Mouse (Mus musculus): ENCODE results near the gene Cdh20.
"Not testable (repeated sequence)": the region's sequence is repeated elsewhere in the genome, so short reads cannot be mapped to it uniquely, and the experiment has no call there.

Gene Cdh20

DNA sequence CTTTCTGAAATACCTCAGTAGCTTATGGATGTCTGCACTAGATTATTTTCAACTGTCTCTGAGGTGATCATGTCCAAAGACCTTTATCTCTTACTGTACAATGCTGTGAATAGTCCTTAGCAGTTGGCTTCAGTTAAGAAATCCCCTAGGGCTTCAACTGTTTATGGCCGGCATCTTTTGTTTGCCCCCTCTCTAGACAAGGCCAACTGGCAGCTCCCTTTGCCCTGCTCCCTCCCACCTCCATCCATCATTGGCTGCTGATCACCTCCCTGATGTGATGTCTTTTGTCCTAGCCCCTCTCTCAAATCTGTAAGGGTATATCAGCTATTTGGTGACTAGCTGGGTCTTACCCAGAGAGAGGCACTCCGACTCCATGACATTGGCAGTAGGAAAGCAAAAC is 148.2 kb downstream of the Cdh20 start:
- DNase-seq (ENCODE audit: low read depth, low spot score) = no peak

- DNase-seq (ENCODE audit: low read depth, low spot score) = no peak
Observed at GRCm38 (mm10) chr1:104917307-104917836, 149.0 kb downstream of the Cdh20 start.

DNA sequence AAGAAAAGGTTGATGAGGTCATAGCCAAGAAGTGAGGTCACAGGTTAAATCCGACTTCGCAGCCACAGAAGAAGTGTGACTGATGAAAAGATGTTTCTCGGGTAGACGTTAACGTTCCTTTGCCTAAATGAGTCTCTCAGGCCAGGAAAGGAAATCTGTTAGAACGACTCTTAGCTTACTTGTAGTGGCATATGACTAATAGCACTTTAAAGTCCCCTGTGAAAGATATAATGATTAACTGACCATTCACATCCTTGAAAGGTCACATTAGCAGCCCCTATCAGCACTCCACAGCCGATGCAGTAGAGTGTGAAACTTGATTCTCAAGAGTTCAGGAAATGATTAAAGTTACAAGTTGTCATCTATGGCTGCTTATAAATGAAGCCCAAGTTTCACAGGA is 164.7 kb downstream of the Cdh20 start:
- no peak for DNase-seq (ENCODE audit: low read depth, low spot score)

GRCm38 (mm10) chr1:104936966-104937365 is 168.6 kb downstream of the Cdh20 start:
- no peak for DNase-seq (ENCODE audit: low read depth, low spot score)

GRCm38 (mm10) chr1:104939156-104939555 is 170.8 kb downstream of the Cdh20 start:
- DNase-seq (ENCODE audit: low read depth, low spot score) = no peak

GRCm38 (mm10) chr1:104944470-104945109 is 176.3 kb downstream of the Cdh20 start:
- DNase-seq (ENCODE audit: low read depth, low spot score) = no peak

DNA sequence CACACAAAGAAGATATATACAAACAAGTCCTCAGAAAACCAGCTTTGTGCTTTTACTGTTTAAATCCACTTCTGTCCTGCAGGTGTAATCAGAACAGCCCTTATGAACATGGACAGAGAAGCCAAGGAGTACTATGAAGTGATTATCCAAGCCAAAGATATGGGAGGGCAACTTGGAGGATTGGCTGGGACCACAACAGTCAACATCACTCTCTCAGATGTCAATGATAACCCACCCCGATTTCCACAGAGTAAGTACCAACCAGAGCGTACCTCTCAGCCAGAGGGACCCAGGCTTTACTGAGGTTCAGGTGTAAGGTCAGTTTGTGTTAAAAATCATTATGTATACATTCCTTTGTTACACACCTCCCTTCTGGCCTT is 176.8 kb downstream of the Cdh20 start:
- DNase-seq (ENCODE audit: low read depth, low spot score) = no peak

DNA sequence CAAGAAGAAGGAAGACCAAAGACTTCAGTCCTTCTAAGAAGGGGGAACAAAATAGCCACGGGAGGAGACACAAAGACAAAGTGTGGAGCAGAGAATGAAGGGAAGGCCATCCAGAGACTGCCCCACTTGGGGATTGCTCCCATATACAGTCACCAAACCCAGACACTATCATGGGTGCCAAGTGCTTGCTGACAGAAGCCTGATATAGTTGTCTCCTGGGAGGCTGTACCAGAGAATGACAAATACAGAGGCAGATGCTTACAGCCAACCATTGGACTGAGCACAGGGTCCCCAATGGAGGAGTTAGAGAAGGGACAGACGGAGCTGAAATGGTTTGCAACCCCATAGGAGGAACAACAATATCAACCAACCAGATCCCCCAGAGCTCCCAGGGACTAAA is 181.3 kb downstream of the Cdh20 start:
- not testable (repeated sequence) for DNase-seq (ENCODE audit: low read depth, low spot score)

DNA sequence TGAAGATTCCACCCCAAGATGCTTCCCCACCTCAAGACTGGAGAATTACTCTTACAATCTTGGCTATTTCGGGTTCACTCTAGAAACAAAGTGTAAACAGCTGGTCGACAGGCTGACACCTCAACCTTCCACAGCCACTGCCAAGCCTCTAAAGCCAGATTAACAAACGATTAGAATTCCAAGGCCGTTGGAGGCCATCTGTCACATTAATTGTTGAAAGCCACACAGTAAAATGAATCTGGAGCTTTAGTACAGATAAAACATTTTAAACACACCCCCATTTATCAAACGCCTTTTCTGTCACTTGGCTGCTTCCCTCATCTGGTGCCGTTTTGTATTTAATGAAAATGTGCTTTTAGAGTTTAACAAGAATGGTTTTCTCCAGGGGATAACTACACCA is 188.7 kb downstream of the Cdh20 start:
- no peak for DNase-seq (ENCODE audit: low read depth, low spot score)

DNA sequence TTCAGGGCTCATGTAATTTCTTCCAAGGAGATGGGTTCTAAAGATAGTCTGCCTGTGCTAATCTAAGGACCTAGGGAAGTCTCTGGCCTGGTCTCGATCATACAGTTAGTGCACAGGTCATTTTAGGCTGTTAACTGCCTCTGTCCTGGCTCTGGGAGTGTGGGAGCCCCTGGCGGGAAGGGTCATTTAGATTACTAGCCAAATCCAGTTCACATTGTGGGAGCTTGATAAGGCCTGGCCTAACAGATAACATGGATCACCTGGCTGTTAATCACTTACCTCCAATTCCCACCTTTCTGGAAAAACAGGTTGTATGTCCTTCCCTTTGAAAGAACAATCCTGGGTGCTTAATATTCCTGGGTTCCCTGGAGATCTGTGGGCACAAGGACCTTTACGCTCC is 193.3 kb downstream of the Cdh20 start:
- DNase-seq (ENCODE audit: low read depth, low spot score) = no peak

GRCm38 (mm10) chr1:104962257-104962656 is 193.9 kb downstream of the Cdh20 start:
- DNase-seq (ENCODE audit: low read depth, low spot score) = no peak

DNA sequence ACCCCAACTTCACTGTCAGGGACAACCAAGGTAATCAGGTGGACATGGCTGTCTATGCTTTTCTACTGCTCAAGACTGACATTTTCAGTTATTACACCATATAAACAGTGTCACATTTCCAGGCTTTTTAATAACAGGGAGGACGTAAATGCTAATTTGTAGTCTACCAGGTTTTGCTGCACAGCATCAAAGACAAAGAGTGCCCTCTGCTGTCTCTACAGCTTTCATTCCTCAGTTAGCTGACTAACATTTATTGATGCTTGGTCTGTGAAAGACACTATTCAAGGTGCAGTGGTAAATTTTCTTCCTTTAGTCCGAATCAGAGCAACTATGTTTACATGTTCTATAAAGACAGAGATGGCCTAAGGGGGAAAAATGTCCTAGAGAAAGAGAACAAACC is 210.7 kb downstream of the Cdh20 start:
- DNase-seq (ENCODE audit: low read depth, low spot score) = no peak

- DNase-seq (ENCODE audit: low read depth, low spot score) = no peak
Observed at GRCm38 (mm10) chr1:104980273-104980672, 211.9 kb downstream of the Cdh20 start.

GRCm38 (mm10) chr1:104986222-104986973 is 218.1 kb downstream of the Cdh20 start:
- peak; percentile 32 for DNase-seq (ENCODE audit: low read depth, low spot score)

DNA sequence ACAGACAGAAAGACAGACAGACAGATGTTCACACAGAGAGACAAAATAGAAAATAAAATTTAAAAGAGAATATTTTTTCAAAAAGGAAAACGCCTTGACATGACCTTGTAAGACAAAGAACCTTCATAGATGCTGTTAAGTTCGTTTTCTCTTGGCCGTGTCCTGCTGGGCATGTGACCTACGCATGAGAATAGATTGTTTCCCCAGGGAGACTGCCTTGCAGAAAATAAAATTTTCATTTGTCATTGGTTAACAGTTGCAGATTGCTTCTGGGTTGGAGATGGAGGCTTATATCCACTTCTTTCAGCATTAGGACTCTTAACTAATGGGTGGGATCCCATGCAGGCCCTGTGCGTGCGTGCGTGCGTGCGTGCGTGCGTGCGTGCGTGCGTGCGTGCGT is 219.2 kb downstream of the Cdh20 start:
- DNase-seq (ENCODE audit: low read depth, low spot score) = no peak

DNA sequence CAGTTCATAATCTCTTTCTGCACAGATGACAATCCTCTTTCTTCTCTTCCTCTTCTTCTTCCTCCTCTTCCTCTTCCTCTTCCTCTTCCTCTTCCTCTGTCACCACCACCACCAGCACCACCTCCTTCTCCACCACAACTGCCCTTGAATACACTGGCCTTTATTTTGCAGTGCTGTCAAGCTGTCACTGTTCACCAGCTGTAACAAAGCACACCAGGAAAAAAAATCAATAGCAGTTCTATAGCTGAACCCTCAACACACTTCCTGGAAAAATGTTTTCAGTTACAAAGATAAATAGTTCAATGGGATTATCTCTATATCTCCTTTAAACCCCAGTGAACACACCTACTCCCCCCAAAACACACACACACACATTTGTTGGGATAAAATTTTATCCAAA is 224.1 kb downstream of the Cdh20 start:
- no peak for DNase-seq (ENCODE audit: low read depth, low spot score)

GRCm38 (mm10) chr1:104993905-104994611 is 225.7 kb downstream of the Cdh20 start:
- no peak for DNase-seq (ENCODE audit: low read depth, low spot score)

GRCm38 (mm10) chr1:104994612-104994986 is 226.3 kb downstream of the Cdh20 start:
- DNase-seq (ENCODE audit: low read depth, low spot score) = no peak

- DNase-seq (ENCODE audit: low read depth, low spot score) = no peak
Observed at GRCm38 (mm10) chr1:104997814-104998213, 229.5 kb downstream of the Cdh20 start.

- no peak for DNase-seq (ENCODE audit: low read depth, low spot score)
Observed at GRCm38 (mm10) chr1:105002179-105002578, 233.8 kb downstream of the Cdh20 start.

- DNase-seq (ENCODE audit: low read depth, low spot score) = no peak
Observed at GRCm38 (mm10) chr1:105003786-105004185, 235.5 kb downstream of the Cdh20 start.

DNA sequence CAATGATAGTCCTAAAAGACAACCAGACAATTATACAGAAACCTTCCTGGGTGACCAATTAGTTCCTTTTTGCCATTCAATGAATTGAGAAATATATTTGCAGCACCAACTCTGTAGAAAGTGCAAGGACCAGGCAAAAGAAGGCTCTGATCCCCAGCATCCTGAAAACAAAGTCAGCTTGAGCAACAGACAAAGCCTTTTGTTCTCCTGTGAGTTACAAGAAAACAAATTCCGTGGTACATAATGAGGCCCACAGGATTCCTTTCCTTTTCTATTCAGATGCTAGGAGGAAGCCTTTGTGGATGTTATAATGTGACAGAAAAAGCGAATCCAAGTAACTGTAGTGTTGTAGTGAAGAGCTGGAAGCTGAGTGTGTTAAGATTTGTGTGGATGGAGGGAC is 244.3 kb downstream of the Cdh20 start:
- no peak for DNase-seq (ENCODE audit: low read depth, low spot score)

DNA sequence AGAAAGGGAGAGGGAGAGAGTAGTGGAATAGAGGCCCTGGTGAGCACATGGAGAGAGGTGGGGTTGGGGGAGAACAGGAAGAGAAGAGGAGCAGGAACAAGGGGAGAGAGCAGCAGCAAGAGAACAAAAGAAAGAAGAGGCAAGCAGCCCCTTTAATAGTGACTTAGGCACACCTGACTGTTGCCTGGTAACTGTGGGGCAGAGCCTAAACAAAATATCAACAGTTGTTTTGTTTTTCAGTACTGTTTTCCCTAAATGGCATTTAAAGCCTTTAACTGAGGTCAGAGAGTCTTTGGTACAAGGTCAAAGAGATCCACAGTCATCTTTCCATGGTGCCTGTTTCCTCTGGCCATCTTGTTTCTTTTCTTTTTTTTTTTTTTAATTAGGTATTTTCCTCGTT is 245.0 kb downstream of the Cdh20 start:
- no peak for DNase-seq (ENCODE audit: low read depth, low spot score)
